Mouse (Mus musculus) embryonic facial prominence, embryonic 10.5 days (tissue): Measurements from ENCODE around the gene B230118H07Rik. TPM values are rescaled to one million over a fixed set of nuclear protein-coding genes. Genes with fewer than 3 reads are reported as not detected.

Experiments used
- DNase-seq: peaks from one replicate; pipeline ENCODE4 v3.0.0-alpha.2; 2017; ENCODE audit warnings: low spot score
- H3K27ac ChIP-seq: fragments of 300-500 bp; sonication (generic); replicated peaks from 2 replicates; pipeline ENCODE4 v1.5.1; 2016; ENCODE audit warnings: mild to moderate bottlenecking
- H3K27me3 ChIP-seq: fragments of 300-500 bp; sonication (generic); replicated peaks from 2 replicates; pipeline ENCODE4 v1.6.1; 2016; ENCODE audit warnings: low read depth, mild to moderate bottlenecking; ENCODE audit not compliant: poor library complexity, severe bottlenecking
- H3K36me3 ChIP-seq: fragments of 300-500 bp; sonication (generic); replicated peaks from 2 replicates; pipeline ENCODE4 v1.6.1; 2016; ENCODE audit warnings: mild to moderate bottlenecking, moderate library complexity
- H3K4me1 ChIP-seq: fragments of 300-500 bp; sonication (generic); 2 replicates; pipeline ENCODE4 v1.6.1; 2016
- H3K4me3 ChIP-seq: fragments of 300-500 bp; sonication (generic); 2 replicates; pipeline ENCODE4 v1.5.1; 2016; ENCODE audit warnings: mild to moderate bottlenecking, moderate library complexity
- H3K9me3 ChIP-seq: fragments of 300-500 bp; sonication (generic); 2 replicates; pipeline ENCODE4 v1.6.1; 2016; ENCODE audit warnings: mild to moderate bottlenecking
- WGBS: fragments of 180-500 bp; shearing (Covaris S2); methylation state at CpG from one replicate; pipeline ENCODE4 v1.1.7; 2016; 5-methylcytosine and 5-hydroxymethylcytosine counted together
- polyA plus RNA-seq: library from polyadenylated mRNA; unstranded; fragments of >200 nt; fragmentation: Nextera tagmentation; extraction: Ambion mirVana; gene quantifications from 2 replicates; pipeline ENCODE4 v1.2.1, GENCODE M21; 2016

B230118H07Rik gene
- polyA plus RNA-seq, 1 experiment from 2014 or later, result 47.2 TPM

DNA sequence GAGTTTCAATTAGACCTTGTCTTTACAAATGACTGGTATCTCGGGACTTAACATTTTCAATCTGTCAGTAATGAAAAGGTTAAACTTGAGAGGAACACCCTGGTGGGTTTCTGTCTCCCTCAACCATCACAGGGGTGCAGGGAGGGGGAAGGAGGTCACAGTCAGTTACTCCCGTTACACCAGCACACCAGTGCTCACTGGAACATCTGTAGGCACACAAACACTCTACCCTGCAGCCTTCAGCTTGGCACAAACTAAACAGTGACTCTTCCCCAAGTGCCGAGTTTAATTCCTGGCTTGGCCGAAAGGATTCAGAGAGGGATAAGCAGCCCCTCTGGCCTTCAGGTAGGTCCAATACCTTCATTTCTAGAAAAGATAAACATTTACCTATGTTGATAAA, 24.8 kb downstream of the B230118H07Rik start, which contains the start of gene Rag2:
Gene Rag2, plus strand, starts transcription at position 193 of the 400 bp plus-strand sequence.
- Histone ChIP-seq H3K4me3 (no peak within 1 kb of the TSS), H3K27ac (no peak within 1 kb of the TSS), H3K9me3 (no peaks in the 10 kb centered on the region), H3K36me3 (no peaks in the 10 kb centered on the region), H3K4me1 (peaks cover 13% of the 10 kb centered on the region; the same call in 1 of the 2 replicates), H3K27me3 (no peaks in the 10 kb centered on the region)
- DNase-seq, result no peak
- WGBS, result 63% methylated on average over 4 of the region's 4 CpGs

DNA sequence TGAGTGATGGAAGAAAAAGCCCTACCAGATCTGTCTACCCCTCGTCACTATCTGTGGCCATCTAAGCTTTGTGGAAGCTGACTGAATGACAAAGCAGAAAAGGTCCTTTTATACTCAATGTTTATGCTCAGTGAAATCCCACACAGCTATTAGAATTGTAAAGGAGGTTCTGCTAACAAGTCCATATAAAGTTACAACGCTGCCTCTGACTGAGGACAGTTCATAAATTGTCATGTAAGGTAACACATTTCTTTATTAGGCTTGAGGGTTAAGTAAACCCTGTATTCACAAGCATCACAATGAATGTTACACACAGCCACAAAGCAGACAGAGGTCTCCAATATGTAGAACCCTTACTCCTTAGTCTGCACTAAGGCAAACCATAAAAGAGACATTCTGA, 25.3 kb downstream of the B230118H07Rik start:
- 74% methylated on average over 2 of the region's 2 CpGs for WGBS
- no peak for DNase-seq
- H3K27me3 ChIP-seq, result no peaks in the 10 kb centered on the region
- no peak overlapping the region for H3K4me3 ChIP-seq
- H3K27ac ChIP-seq, result no peak overlapping the region
- no peaks in the 10 kb centered on the region for H3K36me3 ChIP-seq
- peaks cover 9% of the 10 kb centered on the region; the same call in 1 of the 2 replicates for H3K4me1 ChIP-seq
- H3K9me3 ChIP-seq, result no peaks in the 10 kb centered on the region

DNA sequence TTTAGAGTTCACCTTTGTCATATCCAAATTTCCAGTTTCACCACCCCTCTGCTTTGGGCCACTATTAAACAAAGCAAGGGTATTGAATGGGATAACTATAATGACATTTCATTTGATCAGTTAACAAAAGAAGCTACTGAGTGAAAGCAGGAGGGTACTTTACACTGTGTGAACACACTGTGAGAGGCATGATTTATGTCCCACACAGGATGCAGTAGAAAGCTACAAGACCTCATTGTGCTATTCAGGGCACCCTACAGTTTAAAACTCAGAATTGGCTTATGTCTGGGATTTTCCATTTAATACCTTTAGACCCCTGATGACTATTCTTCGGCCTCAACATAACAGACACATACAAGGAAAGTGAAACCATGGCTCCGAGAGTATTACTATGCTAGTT, 26.3 kb downstream of the B230118H07Rik start:
- Histone ChIP-seq H3K9me3 (no peaks in the 10 kb centered on the region), H3K4me3 (no peak overlapping the region), H3K36me3 (no peaks in the 10 kb centered on the region), H3K4me1 (peaks cover 8% of the 10 kb centered on the region; the same call in 1 of the 2 replicates), H3K27me3 (no peaks in the 10 kb centered on the region), H3K27ac (no peak overlapping the region)
- DNase-seq, result no peak
- WGBS, result 80% methylated on average over 2 of the region's 2 CpGs

DNA sequence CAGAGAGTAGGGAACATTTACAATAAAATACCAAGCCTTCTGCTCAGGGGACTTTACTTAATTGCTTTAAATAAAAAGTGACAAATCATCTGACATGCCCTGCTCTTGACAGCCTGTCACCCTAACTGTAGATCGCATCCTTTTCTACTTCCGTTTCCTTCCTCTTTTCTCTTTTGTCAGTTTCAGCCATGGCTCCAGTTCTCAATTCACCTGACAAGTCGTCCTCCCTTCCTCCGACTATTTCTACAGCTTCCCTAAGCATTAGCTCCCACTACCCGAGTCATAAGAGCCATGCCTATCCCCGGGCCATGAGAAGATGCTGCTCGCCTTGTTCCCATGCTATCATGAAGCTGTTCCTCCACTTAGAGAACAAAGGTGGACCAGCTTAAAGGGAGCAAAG, 27.7 kb downstream of the B230118H07Rik start:
- H3K4me1 ChIP-seq, result 0 out of 2 replicates have a peak, but pooled peaks cover 3% of the 10 kb centered on the region
- no peaks in the 10 kb centered on the region for H3K36me3 ChIP-seq
- H3K27me3 ChIP-seq, result no peaks in the 10 kb centered on the region
- H3K4me3 ChIP-seq, result no peak overlapping the region
- no peak overlapping the region for H3K27ac ChIP-seq
- H3K9me3 ChIP-seq, result no peaks in the 10 kb centered on the region
- WGBS, result 74% methylated on average over 7 of the region's 7 CpGs
- no peak for DNase-seq

DNA sequence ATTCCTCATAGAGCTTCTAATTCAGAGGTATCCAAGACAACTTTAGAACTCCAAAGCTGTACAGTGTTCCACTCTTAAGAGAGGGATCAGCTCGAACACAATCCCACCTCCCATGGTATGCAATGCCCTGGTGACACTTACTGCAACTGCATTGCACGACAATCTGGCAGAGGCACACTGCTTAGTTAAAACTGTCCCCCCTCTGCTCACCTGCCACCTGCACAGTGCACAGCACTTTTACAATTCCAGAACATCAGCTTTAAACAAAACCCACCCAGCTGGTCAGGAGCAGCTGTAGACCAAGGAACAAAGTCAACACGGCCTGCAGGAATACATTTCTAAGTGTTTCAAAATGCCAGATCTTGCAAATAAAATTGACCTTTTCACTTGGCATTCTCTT, 28.4 kb downstream of the B230118H07Rik start:
- DNase-seq, result no peak
- 82% methylated on average over 3 of the region's 3 CpGs for WGBS
- no peaks in the 10 kb centered on the region for H3K27me3 ChIP-seq
- no peak overlapping the region for H3K27ac ChIP-seq
- H3K9me3 ChIP-seq, result no peaks in the 10 kb centered on the region
- no peaks in the 10 kb centered on the region for H3K36me3 ChIP-seq
- H3K4me3 ChIP-seq, result no peak overlapping the region
- 0 out of 2 replicates have a peak, but pooled peaks cover 3% of the 10 kb centered on the region for H3K4me1 ChIP-seq

DNA sequence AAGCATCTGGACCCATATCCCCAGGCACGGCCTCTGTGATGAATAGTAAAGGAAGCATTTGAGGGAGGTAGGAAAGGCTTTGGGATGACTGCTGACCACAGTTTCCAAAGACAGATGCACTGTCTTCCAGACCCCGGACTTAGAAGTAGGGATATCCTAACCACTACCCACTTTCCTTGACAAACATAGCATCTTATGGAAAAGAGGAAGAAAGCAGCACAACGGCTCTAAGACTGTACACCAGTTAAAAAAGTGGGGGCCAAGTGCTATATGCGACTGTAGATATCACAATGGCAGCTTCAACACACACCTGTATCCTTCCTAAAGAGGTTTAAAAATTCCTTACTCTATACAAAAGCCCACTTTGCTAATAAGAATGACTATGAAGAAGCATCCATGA, 31.0 kb downstream of the B230118H07Rik start:
- no peaks in the 10 kb centered on the region for H3K36me3 ChIP-seq
- no peaks in the 10 kb centered on the region for H3K9me3 ChIP-seq
- DNase-seq, result no peak
- H3K27me3 ChIP-seq, result no peaks in the 10 kb centered on the region
- WGBS, result 87% methylated on average over 4 of the region's 4 CpGs
- H3K4me3 ChIP-seq, result no peak overlapping the region
- H3K4me1 ChIP-seq, result no peaks in the 10 kb centered on the region
- H3K27ac ChIP-seq, result no peak overlapping the region

DNA sequence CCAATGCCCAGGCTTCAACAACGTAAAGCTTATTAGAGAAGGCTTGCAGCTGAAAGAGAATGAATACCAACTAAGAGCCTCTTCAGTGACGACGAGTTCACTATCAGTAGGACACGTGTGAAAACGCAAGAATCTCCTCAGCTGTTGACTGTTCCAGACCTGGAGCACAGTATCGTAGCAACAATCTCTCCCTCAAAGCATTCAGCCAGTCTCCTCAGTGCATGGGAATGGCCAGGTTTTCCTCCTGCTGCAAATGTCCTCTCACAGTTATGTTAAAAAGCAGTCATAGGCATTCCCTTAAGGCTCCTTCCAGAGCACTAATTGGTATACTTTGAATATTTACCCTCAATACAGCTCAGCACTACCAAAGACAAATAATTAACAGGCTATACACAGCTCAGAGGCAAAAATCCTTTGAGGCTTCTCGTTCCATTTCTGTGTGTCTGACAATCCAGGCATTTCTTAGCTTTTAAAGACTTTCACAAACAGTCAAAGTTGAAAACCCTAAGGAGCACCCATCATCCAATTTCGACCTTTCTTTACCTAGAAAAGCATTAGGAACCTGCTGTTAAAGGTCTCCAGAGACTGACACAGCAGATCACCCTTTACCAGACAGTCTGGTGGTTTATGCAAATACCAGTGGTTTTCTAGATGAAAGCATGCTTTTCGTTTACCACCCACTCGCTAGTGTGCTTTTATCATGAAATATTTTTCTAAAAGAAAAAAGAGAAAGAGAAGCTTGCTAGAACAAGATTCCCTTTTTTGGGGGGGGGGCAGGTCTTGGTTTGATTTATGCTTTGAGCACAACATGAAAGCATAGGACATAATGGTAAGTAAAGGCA, 33.6 kb downstream of the B230118H07Rik start:
- DNase-seq, result no peak
- H3K4me1 ChIP-seq, result no peaks in the 10 kb centered on the region
- 83% methylated on average over 10 of the region's 10 CpGs for WGBS
- H3K27ac ChIP-seq, result no peak overlapping the region
- H3K27me3 ChIP-seq, result no peaks in the 10 kb centered on the region
- H3K36me3 ChIP-seq, result no peaks in the 10 kb centered on the region
- H3K4me3 ChIP-seq, result no peak overlapping the region
- no peaks in the 10 kb centered on the region for H3K9me3 ChIP-seq

DNA sequence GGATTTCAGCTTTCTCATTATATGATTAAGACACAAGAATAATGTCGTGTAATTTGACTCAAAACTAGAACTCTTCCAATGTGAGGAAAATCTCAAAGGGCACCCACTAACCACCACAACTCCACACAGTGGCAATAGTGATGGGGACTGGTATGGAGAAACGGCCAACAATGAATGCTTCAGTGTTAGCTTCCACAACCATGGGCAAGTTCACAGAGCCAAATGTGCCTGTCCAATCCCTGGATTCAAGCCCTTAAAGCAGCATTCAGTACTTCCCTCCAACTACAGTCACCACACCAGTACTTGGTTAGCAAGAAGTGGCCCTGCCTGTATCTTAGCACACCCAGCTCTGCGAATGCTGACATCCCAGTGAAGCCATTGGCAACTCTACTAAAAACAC, 38.5 kb downstream of the B230118H07Rik start:
- no peak overlapping the region for H3K27ac ChIP-seq
- no peaks in the 10 kb centered on the region for H3K4me1 ChIP-seq
- no peaks in the 10 kb centered on the region for H3K36me3 ChIP-seq
- no peak overlapping the region for H3K4me3 ChIP-seq
- H3K27me3 ChIP-seq, result no peaks in the 10 kb centered on the region
- H3K9me3 ChIP-seq, result no peaks in the 10 kb centered on the region
- DNase-seq, result no peak
- 91% methylated on average over 3 of the region's 3 CpGs for WGBS

DNA sequence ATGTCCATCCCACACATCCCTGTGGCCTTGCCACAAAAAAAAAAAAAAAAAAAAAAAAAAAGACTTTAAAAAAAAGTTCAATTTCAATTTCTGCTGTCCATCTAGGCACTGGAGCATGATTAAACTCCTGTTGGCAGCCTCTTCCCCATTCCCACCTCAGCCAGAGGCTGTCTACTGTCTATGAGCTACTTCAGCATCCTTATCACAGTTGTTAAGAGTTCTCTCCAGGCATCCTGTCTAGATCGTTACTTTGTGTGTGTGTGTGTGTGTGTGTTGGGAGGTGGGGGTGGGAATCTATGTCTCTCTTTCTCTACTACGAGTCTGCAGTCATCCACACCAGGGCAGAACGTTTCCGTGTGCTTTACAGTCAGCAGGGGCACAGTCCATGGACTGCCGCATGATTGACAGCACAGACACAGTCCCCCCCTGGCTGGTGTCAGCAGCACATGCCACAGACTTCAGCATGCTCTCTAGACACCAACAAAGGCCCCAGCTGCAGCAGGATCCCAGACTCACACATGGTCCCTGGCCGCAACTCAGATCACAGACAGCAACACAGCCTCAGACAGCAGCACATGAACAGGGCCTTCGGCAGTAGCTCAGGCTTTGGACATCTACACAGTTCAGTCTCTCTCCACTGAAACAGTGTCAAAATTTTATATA, 41.0 kb downstream of the B230118H07Rik start:
- no peak overlapping the region for H3K4me3 ChIP-seq
- no peaks in the 10 kb centered on the region for H3K4me1 ChIP-seq
- H3K9me3 ChIP-seq, result no peaks in the 10 kb centered on the region
- H3K27me3 ChIP-seq, result no peaks in the 10 kb centered on the region
- H3K27ac ChIP-seq, result no peak overlapping the region
- DNase-seq, result peak; percentile 30
- no peaks in the 10 kb centered on the region for H3K36me3 ChIP-seq
- WGBS, result 72% methylated on average over 7 of the region's 7 CpGs

DNA sequence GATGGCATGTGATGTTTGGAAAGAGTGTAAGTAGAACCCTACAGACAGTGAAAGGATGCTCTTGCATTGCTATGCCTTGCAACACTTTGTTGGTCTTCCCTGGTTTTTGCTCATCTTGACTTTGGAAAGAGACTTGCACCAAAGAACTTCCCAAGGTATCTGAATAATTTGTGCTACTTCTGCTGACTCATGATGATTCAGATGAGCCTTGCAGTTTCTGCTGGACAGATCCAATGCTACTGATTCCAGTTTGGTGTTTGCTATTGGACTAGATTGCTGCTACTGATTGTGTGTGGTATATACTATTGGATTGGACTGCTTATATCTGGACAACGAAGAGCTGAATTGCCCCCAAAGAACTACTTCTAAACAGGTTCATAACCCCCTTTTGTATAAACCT, 46.2 kb downstream of the B230118H07Rik start:
- no peak overlapping the region for H3K4me3 ChIP-seq
- 95% methylated on average over 1 of the region's 1 CpGs for WGBS
- H3K9me3 ChIP-seq, result no peaks in the 10 kb centered on the region
- no peak overlapping the region for H3K27ac ChIP-seq
- H3K4me1 ChIP-seq, result peaks cover 15% of the 10 kb centered on the region
- no peak for DNase-seq
- no peaks in the 10 kb centered on the region for H3K36me3 ChIP-seq
- H3K27me3 ChIP-seq, result no peaks in the 10 kb centered on the region

DNA sequence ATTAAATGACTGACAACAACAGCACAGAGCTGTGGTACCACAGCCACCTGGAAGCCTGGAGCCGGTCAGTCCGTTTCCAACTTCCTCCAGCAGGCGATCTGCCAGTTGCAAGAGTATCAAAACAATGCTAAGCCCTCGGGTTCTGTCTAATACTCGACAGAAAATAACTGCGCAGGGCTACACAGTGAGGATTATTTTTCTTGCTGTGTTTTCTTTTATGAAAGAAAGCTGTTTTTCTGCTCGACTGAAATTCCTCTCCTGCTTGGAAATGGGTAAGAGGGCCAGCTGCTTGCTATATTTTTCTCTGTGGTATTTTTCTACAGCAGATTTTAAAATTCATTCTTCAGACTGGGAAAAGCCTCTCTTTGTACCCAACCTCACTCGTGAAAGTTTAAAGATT, 48.6 kb downstream of the B230118H07Rik start:
- 29% methylated on average over 8 of the region's 8 CpGs for WGBS
- H3K27ac ChIP-seq, result no peak overlapping the region
- H3K9me3 ChIP-seq, result no peaks in the 10 kb centered on the region

DNA sequence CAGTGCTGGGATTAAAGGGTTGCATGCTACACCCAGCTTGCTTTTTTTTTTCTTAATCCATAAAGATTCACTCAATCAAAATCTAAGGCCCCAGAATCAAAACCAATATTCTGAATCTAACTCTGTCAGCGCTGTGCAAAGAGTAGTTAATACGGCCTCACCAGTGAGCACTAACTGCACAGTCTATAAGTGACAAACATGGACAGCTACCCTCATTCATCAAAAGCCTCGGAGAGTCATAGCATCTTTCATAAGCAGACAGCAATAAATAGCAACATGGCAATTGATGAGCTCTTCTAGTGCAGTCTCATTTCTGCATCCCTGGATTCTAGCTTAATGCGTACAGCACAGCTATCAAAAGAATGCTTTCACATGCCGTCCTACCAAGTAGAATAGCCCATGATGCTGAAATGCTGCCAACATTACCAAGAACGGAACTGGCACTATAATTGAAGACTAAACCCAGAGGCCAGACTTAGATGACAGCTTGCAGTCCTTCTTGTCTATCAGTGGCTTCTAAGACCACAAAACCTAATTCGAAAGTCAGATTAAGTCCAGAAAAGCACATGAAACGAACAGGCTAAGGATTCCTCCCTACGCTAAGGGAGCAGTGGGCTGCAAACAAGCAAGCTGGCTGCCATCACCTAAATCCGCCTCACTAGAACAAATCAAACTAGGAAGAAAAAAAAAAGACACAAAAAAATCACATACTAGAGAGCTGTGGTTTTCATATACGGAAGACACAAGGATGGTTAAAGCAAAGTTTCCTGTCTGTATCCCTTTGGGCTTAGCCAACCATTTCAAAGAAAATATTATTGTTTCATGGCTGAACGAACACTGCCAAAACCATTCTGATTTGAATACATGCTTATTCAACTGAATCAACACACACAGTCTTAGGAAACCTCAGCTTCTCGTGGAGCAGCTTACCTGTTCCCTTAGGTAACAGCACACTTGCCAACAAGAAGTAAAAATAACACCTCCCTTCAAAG, 50.8 kb downstream of the B230118H07Rik start:
- DNase-seq, result no peak
- H3K36me3 ChIP-seq, result no peaks in the 10 kb centered on the region
- H3K27me3 ChIP-seq, result no peaks in the 10 kb centered on the region
- 79% methylated on average over 13 of the region's 13 CpGs for WGBS
- H3K4me1 ChIP-seq, result peaks cover 15% of the 10 kb centered on the region
- no peak overlapping the region for H3K27ac ChIP-seq
- no peaks in the 10 kb centered on the region for H3K9me3 ChIP-seq
- no peak overlapping the region for H3K4me3 ChIP-seq

More for the DNA sequence above, 48.6 kb downstream of the B230118H07Rik start:
- Histone ChIP-seq H3K27me3 (no peaks in the 10 kb centered on the region), H3K4me3 (no peak overlapping the region), H3K36me3 (no peaks in the 10 kb centered on the region), H3K4me1 (peaks cover 15% of the 10 kb centered on the region)
- DNase-seq, result peak; percentile 47
